Mouse (Mus musculus): ENCODE results near the gene Cetn3. TPM values are rescaled to one million over a fixed set of nuclear protein-coding genes. Genes with fewer than 3 reads are reported as not detected.

The Cetn3 gene
- polyA plus RNA-seq, 1 experiment = 113 TPM

DNA sequence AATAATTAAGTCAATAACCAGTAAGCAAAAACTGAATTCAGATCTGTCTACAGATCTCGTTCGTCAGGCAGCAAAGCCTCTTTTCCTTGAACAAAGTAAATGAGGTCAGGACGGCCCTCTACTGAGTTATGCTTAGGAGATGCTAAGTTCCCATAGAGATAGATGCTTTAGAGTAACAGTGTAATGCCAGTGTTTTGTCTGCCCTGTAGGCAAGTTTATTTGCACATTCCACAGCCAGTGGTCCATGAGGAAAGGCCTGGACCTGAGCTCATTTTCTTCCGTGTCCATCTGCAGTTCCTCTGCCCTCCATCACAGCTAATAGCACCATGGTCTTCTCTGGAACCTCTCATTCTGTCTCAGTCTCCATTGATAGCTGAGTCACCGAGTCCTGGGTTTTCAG, 57.4 kb downstream of the Cetn3 start:
- H3K4me1 ChIP-seq (ENCODE audit: control insufficient read depth, insufficient read depth, insufficient read length, low read length) = no peaks in the 10 kb centered on the region
- no peak overlapping the region for H3K4me3 ChIP-seq (ENCODE audit: insufficient read depth, low read depth, low read length)
- H3K27ac ChIP-seq (replicated peaks; ENCODE audit: low read depth, low read length) = no peak overlapping the region

DNA sequence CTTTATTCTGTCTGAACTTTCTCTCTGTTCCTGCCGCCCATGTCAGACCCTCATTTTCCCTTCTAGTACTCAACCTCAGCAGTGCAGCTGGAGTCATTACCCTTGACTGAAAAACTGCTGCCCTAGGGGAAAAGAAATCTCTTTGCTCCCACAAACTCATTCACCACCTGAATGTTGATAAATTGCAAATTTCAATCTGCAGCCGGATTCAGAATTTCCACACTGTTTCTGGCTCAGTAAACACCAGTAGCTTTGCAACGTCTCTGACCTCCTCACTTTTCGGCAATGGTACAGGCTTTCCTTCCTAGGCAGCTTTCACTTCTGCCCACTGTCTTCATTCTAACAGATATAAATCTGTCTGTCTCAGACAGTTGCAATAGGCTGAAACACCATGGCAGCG, 57.8 kb downstream of the Cetn3 start:
- Histone ChIP-seq H3K27ac (replicated peaks; ENCODE audit: low read depth, low read length) (no peak overlapping the region), H3K4me1 (ENCODE audit: control insufficient read depth, insufficient read depth, insufficient read length, low read length) (no peaks in the 10 kb centered on the region), H3K4me3 (ENCODE audit: insufficient read depth, low read depth, low read length) (no peak overlapping the region)

DNA sequence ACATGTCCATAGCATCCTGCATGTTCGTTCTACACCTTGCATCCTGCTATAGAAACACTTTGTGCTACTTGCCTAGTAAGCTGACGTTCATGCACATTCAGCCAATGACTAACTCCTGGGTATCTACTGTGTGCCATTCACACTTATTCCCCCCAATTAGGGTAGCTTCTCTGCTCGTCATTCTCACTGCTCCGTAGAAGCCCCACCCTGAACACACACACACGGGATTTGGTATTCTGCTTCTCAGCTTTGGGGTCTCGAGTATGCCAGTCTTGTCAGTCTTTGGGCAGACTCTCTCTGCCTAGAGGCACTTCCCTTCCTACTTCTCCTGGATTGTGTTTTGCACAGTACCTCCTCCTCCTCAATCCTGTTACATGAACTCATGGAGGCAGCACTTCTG, 59.4 kb downstream of the Cetn3 start:
- H3K27ac ChIP-seq (replicated peaks; ENCODE audit: low read depth, low read length) = no peak overlapping the region
- no peaks in the 10 kb centered on the region for H3K4me1 ChIP-seq (ENCODE audit: control insufficient read depth, insufficient read depth, insufficient read length, low read length)
- H3K4me3 ChIP-seq (ENCODE audit: insufficient read depth, low read depth, low read length) = no peak overlapping the region

Other genes with a start within 250 kb of the Cetn3 start
- not detected in 2 replicates for gene Adgrv1, start 149.9 kb upstream of the Cetn3 start, polyA plus RNA-seq (2012; ENCODE audit: insufficient read depth, insufficient read length, missing spikeins)
- 13.9 and 14.3 TPM in 2 replicates for gene Lysmd3, start 125.4 kb upstream of the Cetn3 start, polyA plus RNA-seq (2012; ENCODE audit: insufficient read depth, insufficient read length, missing spikeins)
- 12.3 and 12.6 TPM in 2 replicates for gene Polr3g, start 72.1 kb upstream of the Cetn3 start, polyA plus RNA-seq (2012; ENCODE audit: insufficient read depth, insufficient read length, missing spikeins)
- gene Mblac2, start 71.7 kb upstream of the Cetn3 start, polyA plus RNA-seq (2012; ENCODE audit: insufficient read depth, insufficient read length, missing spikeins) = 13.8 and 20.7 TPM in 2 replicates

Data from brown adipose tissue, adult 24 weeks (tissue).